Mouse (Mus musculus): ENCODE measurements around the gene Olfr129.

Olfr129 gene

GRCm38 (mm10) chr17:38059979-38060378 lies at the start of gene Olfr129:
TSS of gene Olfr129 (minus strand) at chr17:38060079.
- no peak for DNase-seq (ENCODE audit: low read depth, low spot score)

- no peak for DNase-seq (ENCODE audit: low read depth, low spot score)
Observed at GRCm38 (mm10) chr17:38088593-38088992, 28.7 kb upstream of the Olfr129 start, which contains the start of gene Olfr131. TSS of gene Olfr131 (minus strand) at chr17:38088693.

- DNase-seq (ENCODE audit: low read depth, low spot score) = no peak
Observed at GRCm38 (mm10) chr17:38082364-38082763, 22.5 kb upstream of the Olfr129 start.

DNA sequence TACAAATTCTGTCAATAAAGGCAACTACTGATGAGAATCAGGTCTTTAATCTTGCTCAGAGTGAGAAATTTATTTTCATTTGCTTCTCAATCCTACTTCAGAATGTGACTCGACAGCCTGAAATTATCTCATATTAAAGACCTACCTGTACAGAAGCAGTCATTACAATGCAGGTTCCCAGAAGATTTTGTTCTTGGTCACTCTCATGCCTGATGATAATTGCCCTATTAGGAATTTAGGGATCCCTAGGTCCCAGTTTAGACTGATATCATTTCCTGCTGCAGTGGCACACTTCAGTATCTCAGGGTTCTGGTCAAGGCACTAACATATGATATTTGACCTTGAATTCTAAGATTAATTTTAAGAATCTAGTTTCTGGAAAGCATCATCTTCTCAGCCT lies 3.7 kb upstream of the Olfr129 start, which contains the start of gene Olfr130:
TSS of gene Olfr130 (plus strand) at position 301 of the 400 bp plus-strand sequence.
- no peak for DNase-seq (ENCODE audit: low read depth, low spot score)

DNA sequence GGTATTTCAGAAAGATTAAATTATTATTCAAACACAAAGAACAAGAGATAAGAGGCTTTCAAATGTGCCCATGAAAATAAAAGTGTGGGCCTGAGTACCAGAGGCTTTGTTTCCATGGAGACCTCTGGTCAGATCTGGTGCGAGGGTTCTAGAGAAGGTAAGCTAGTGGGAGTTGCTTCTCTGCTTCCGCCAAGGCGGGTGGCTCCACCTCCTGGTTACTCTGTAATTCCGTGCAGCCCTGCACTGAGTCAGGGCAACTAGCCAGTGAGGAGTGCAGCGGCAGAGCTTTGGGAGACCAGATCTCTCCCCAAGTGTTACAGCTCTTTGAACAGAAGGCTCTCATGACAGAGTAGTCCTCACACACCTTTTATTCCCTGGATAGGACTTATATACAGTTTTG lies 33.6 kb downstream of the Olfr129 start:
- DNase-seq (ENCODE audit: low read depth, low spot score) = no peak

DNA sequence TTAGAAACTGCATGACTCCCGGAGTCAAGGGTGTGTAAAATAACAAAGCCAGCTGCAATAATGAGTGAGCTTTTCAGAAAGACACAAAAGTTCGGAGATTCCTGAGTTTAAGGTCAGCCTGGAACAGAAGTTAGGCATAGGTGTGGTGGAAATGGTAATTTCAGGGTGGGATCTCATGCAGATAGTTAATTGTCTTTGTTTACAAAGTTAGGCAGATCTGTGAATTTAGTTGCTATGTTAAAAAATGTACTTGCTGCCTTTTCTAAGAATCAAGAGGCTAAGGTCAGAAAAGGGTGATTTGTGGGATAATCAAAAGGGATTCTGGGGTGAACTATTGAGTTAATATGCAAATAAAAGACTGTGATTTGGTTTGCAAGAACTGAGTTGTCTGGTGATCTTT lies 43.5 kb downstream of the Olfr129 start:
- DNase-seq (ENCODE audit: low read depth, low spot score) = no peak

GRCm38 (mm10) chr17:38004996-38005395 lies 54.9 kb downstream of the Olfr129 start:
- no peak for DNase-seq (ENCODE audit: low read depth, low spot score)

Measured in retina, adult 2 months (tissue).